In the genomic region with DNA sequence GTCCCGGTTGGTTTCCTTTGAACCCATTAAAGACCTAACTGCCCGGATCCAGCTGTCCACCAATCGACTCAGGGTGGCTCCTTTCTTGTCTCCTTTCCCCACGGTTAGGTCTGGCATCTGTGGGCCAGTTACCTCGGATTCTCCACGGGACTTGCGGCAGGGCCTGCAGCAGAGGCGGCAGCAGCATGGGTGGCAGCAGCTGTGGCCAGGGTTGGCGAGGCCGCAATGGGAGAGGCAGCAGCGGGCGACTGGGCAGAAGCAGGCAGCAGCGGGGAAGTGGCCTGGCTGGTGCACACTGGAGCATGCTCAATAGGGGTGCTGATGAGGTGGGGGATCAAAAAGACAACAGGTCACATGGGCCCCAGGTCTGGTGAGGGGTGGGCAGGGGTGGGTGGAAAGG, we compare ENCODE assay signal across 30 mouse cellular contexts. TPM values are rescaled to one million over a fixed set of nuclear protein-coding genes. Genes with fewer than 3 reads are reported as not detected.
DNase-seq lines count a peak whose midpoint lies in the region; ATAC-seq and TF ChIP-seq lines count a peak whose summit lies in the region.
"Had no signal": no experiment of that assay in that cellular context is flagged by ENCODE, and none has a peak within 500 bp of the region (broad histone marks: within the 10 kb centered on the region; RNA-seq: fewer than 3 reads in every experiment).

No protein-coding gene starts in this region.

- 0 out of 2 replicates have a peak overlapping the region, but pooled peaks have one; percentile 5 for H3K27ac ChIP-seq in forebrain, embryonic 10.5 days
- H3K27ac ChIP-seq in forebrain, embryonic 16.5 days (ENCODE audit: low read length) = no peak overlapping the region
- peak overlapping the region; percentile 73 for H3K27ac ChIP-seq in heart, embryonic 13.5 days (replicated peaks)
- H3K27ac ChIP-seq in midbrain, embryonic 13.5 days = no peak overlapping the region
- H3K27ac ChIP-seq in midbrain, embryonic 16.5 days (ENCODE audit: low read length) = no peak overlapping the region
- H3K27ac ChIP-seq: intestine, embryonic 15.5 days; left cerebral cortex, adult 2 months; neural tube, embryonic 12.5 days had no signal

- H3K9ac ChIP-seq in forebrain, embryonic 16.5 days (replicated peaks; ENCODE audit: low read depth, low read length) = no peak overlapping the region
- H3K9ac ChIP-seq in heart, embryonic 13.5 days = peak overlapping the region; percentile 61
- H3K9ac ChIP-seq in midbrain, embryonic 13.5 days (replicated peaks) = no peak overlapping the region
- H3K9ac ChIP-seq in midbrain, embryonic 16.5 days (ENCODE audit: low read depth, low read length) = no peak overlapping the region
- H3K9ac ChIP-seq: intestine, embryonic 15.5 days; liver, postnatal 0 days; neural tube, embryonic 12.5 days had no signal

- TF ChIP-seq POLR2A in myocyte (IDR thresholded peaks at IDR 0.05; ENCODE audit: insufficient read length, low read depth) = no peak

- WGBS in forebrain, embryonic 10.5 days = 76% methylated on average over 13 of the region's 13 CpGs
- 67% methylated on average over 13 of the region's 13 CpGs for WGBS in forebrain, embryonic 16.5 days
- WGBS in heart, embryonic 13.5 days = 59% methylated on average over 13 of the region's 13 CpGs
- WGBS in midbrain, embryonic 13.5 days = 65% methylated on average over 13 of the region's 13 CpGs
- WGBS in midbrain, embryonic 16.5 days = 70% methylated on average over 13 of the region's 13 CpGs

- no peak overlapping the region for H3K4me3 ChIP-seq in forebrain, embryonic 10.5 days
- no peak overlapping the region for H3K4me3 ChIP-seq in forebrain, embryonic 16.5 days (replicated peaks; ENCODE audit: low read length)
- no peak overlapping the region for H3K4me3 ChIP-seq in heart, embryonic 13.5 days
- H3K4me3 ChIP-seq in midbrain, embryonic 13.5 days (replicated peaks) = no peak overlapping the region
- H3K4me3 ChIP-seq in midbrain, embryonic 16.5 days (ENCODE audit: low read depth, low read length) = no peak overlapping the region
- H3K4me3 ChIP-seq in myocyte = no peak overlapping the region
- H3K4me3 ChIP-seq: intestine, embryonic 15.5 days; left cerebral cortex, adult 2 months; megakaryocyte, embryonic 14.5 days; neural tube, embryonic 12.5 days had no signal

- no peak overlapping the region for H3K4me2 ChIP-seq in forebrain, embryonic 16.5 days (ENCODE audit: low read length)
- H3K4me2 ChIP-seq in heart, embryonic 13.5 days = peak overlapping the region; percentile 26; the same call in 1 of the 2 replicates
- H3K4me2 ChIP-seq in midbrain, embryonic 13.5 days (replicated peaks) = no peak overlapping the region
- no peak overlapping the region for H3K4me2 ChIP-seq in midbrain, embryonic 16.5 days (ENCODE audit: low read length)
- no peak overlapping the region for H3K4me2 ChIP-seq in myocyte (ENCODE audit: low read depth)
- H3K4me2 ChIP-seq: intestine, embryonic 15.5 days; neural tube, embryonic 12.5 days had no signal

- no peak for ATAC-seq in forebrain, embryonic 16.5 days
- no peak for ATAC-seq in heart, embryonic 13.5 days (ENCODE audit: extremely low read depth, insufficient number of reproducible peaks, low FRiP score, low TSS enrichment)
- ATAC-seq in midbrain, embryonic 13.5 days = peak; percentile 27; the same call in 1 of the 2 replicates
- no peak for ATAC-seq in midbrain, embryonic 16.5 days
- ATAC-seq: intestine, embryonic 15.5 days; liver, postnatal 0 days had no signal

- no peaks in the 10 kb centered on the region for H3K36me3 ChIP-seq in forebrain, embryonic 10.5 days (replicated peaks)
- H3K36me3 ChIP-seq in forebrain, embryonic 16.5 days (ENCODE audit: control insufficient read depth, insufficient read depth) = no peaks in the 10 kb centered on the region
- H3K36me3 ChIP-seq in heart, embryonic 13.5 days = peaks cover 96% of the 10 kb centered on the region
- H3K36me3 ChIP-seq in midbrain, embryonic 13.5 days = no peaks in the 10 kb centered on the region
- H3K36me3 ChIP-seq in midbrain, embryonic 16.5 days (ENCODE audit: control insufficient read depth, insufficient read depth, low read length) = no peaks in the 10 kb centered on the region
- H3K36me3 ChIP-seq in myocyte (ENCODE audit: control insufficient read depth, insufficient read depth) = peaks cover 18% of the 10 kb centered on the region
- H3K36me3 ChIP-seq: intestine, embryonic 15.5 days; neural tube, embryonic 12.5 days had no signal

- no peak overlapping the region for H3ac ChIP-seq in myocyte (ENCODE audit: control insufficient read depth, insufficient read length)

- H3K4me1 ChIP-seq in forebrain, embryonic 10.5 days = no peaks in the 10 kb centered on the region
- no peaks in the 10 kb centered on the region for H3K4me1 ChIP-seq in forebrain, embryonic 16.5 days (replicated peaks; ENCODE audit: control insufficient read depth, insufficient read depth, low read length)
- peaks cover 52% of the 10 kb centered on the region for H3K4me1 ChIP-seq in heart, embryonic 13.5 days
- H3K4me1 ChIP-seq in midbrain, embryonic 13.5 days (replicated peaks) = no peaks in the 10 kb centered on the region
- no peaks in the 10 kb centered on the region for H3K4me1 ChIP-seq in midbrain, embryonic 16.5 days (ENCODE audit: control insufficient read depth, insufficient read depth, low read length)
- H3K4me1 ChIP-seq: megakaryocyte, embryonic 14.5 days; neural tube, embryonic 12.5 days had no signal

- H3K27me3 ChIP-seq in forebrain, embryonic 10.5 days (ENCODE audit: poor library complexity, severe bottlenecking) = peaks cover 26% of the 10 kb centered on the region
- no peaks in the 10 kb centered on the region for H3K27me3 ChIP-seq in forebrain, embryonic 16.5 days (replicated peaks; ENCODE audit: control insufficient read depth, insufficient read depth, low read length)
- H3K27me3 ChIP-seq in heart, embryonic 13.5 days (replicated peaks) = no peaks in the 10 kb centered on the region
- H3K27me3 ChIP-seq in midbrain, embryonic 13.5 days = no peaks in the 10 kb centered on the region
- no peaks in the 10 kb centered on the region for H3K27me3 ChIP-seq in midbrain, embryonic 16.5 days (ENCODE audit: control insufficient read depth, insufficient read depth, low read depth, low read length)
- no peaks in the 10 kb centered on the region for H3K27me3 ChIP-seq in myocyte (ENCODE audit: control insufficient read depth, insufficient read depth, insufficient read length)
- H3K27me3 ChIP-seq: intestine, embryonic 15.5 days; neural tube, embryonic 12.5 days had no signal

- no peak for DNase-seq in forebrain, embryonic 10.5 days (ENCODE audit: extremely low spot score, low spot score)
- no peak for DNase-seq in heart, adult 8-10 months (ENCODE audit: low spot score)
- DNase-seq in lung, postnatal 4 days = no peak
- DNase-seq: cerebellum, adult 18-20 months; cerebellum, postnatal 36 days; gastrocnemius, postnatal 14 days; layer of hippocampus, adult 9-11 months; left cerebral cortex, postnatal 4 days; liver, postnatal 0 days; lung, postnatal 14 days; right cerebral cortex, postnatal 14 days; thymus, postnatal 36 days had no signal

- no peaks in the 10 kb centered on the region for H3K9me3 ChIP-seq in forebrain, embryonic 10.5 days
- H3K9me3 ChIP-seq in forebrain, embryonic 16.5 days (ENCODE audit: control insufficient read depth, low read length) = no peaks in the 10 kb centered on the region
- no peaks in the 10 kb centered on the region for H3K9me3 ChIP-seq in heart, embryonic 13.5 days
- no peaks in the 10 kb centered on the region for H3K9me3 ChIP-seq in midbrain, embryonic 13.5 days
- no peaks in the 10 kb centered on the region for H3K9me3 ChIP-seq in midbrain, embryonic 16.5 days (replicated peaks; ENCODE audit: control insufficient read depth, low read length, poor library complexity, severe bottlenecking)
- H3K9me3 ChIP-seq: intestine, embryonic 15.5 days; megakaryocyte, embryonic 14.5 days; neural tube, embryonic 12.5 days had no signal

- H3K79me2 ChIP-seq in myocyte (ENCODE audit: control insufficient read depth, insufficient read depth) = no peaks in the 10 kb centered on the region

RNA-seq across cellular contexts. Expression of a gene that starts 32.6 kb away (rescaled TPM):
- not detected in 2 replicates for polyA plus RNA-seq in forebrain, embryonic 10.5 days (2016; fragmentation: Nextera tagmentation; extraction: Ambion mirVana)
- polyA plus RNA-seq in forebrain, embryonic 16.5 days (2015; fragmentation: Nextera tagmentation; extraction: Ambion mirVana) = not detected in 2 replicates
- polyA plus RNA-seq in heart, embryonic 13.5 days (2015; fragmentation: Nextera tagmentation; extraction: Ambion mirVana) = not detected in 2 replicates
- total RNA-seq in heart, adult 8-10 months (2022) = not detected
- polyA plus RNA-seq in midbrain, embryonic 13.5 days (2015; fragmentation: Nextera tagmentation; extraction: Ambion mirVana) = not detected in 2 replicates
- polyA plus RNA-seq in midbrain, embryonic 16.5 days (2015; fragmentation: Nextera tagmentation; extraction: Ambion mirVana) = not detected in 2 replicates
- not detected for polyA plus RNA-seq in myocyte (2012; fragmentation: generic; extraction: Trizol)
- total RNA-seq: adrenal gland, postnatal 4 days; gastrocnemius, postnatal 14 days; hematopoietic stem cell, adult 5-6 weeks; left cerebral cortex, adult 2 months; left cerebral cortex, postnatal 4 days; liver, adult 2 months; MEL had no signal
- polyA plus RNA-seq: forebrain, embryonic 11.5 days; frontal cortex, adult 2 months; intestine, embryonic 15.5 days; kidney, embryonic 14.5 days; liver, adult 2 months; liver, postnatal 0 days; neural tube, embryonic 12.5 days; spleen, adult 2 months; stomach, embryonic 14.5 days had no signal

RNA-seq across cellular contexts. Expression of a gene that starts 33.3 kb away (rescaled TPM):
- 0.05 and 0.06 TPM in 2 replicates for polyA plus RNA-seq in forebrain, embryonic 10.5 days (2016; fragmentation: Nextera tagmentation; extraction: Ambion mirVana)
- 0.39 and 0.55 TPM in 2 replicates for polyA plus RNA-seq in forebrain, embryonic 16.5 days (2015; fragmentation: Nextera tagmentation; extraction: Ambion mirVana)
- 226 and 249 TPM in 2 replicates for polyA plus RNA-seq in heart, embryonic 13.5 days (2015; fragmentation: Nextera tagmentation; extraction: Ambion mirVana)
- total RNA-seq in heart, adult 8-10 months (2022) = 1,000 to 10,000 TPM; 1,077 to 1,246 (median 1,126) TPM
- polyA plus RNA-seq in midbrain, embryonic 13.5 days (2015; fragmentation: Nextera tagmentation; extraction: Ambion mirVana) = 0.11 and 0.32 TPM in 2 replicates
- polyA plus RNA-seq in midbrain, embryonic 16.5 days (2015; fragmentation: Nextera tagmentation; extraction: Ambion mirVana) = 0.71 and 0.99 TPM in 2 replicates
- 83.9 TPM for polyA plus RNA-seq in myocyte (2012; fragmentation: generic; extraction: Trizol)
- total RNA-seq: MEL had no signal
- polyA plus RNA-seq: forebrain, embryonic 11.5 days had no signal

RNA-seq across cellular contexts. Expression of a gene that starts 44.7 kb away (rescaled TPM):
- 0.47 and 1.0 TPM in 2 replicates for polyA plus RNA-seq in forebrain, embryonic 10.5 days (2016; fragmentation: Nextera tagmentation; extraction: Ambion mirVana)
- not detected in 2 replicates for polyA plus RNA-seq in forebrain, embryonic 16.5 days (2015; fragmentation: Nextera tagmentation; extraction: Ambion mirVana)
- 4.8 and 5.8 TPM in 2 replicates for polyA plus RNA-seq in heart, embryonic 13.5 days (2015; fragmentation: Nextera tagmentation; extraction: Ambion mirVana)
- total RNA-seq in heart, adult 8-10 months (2022) = 1 to 10 TPM; 1.7 to 2.5 (median 2.4) TPM
- 0.16 TPM in 1 of 2 replicates, not detected in the other for polyA plus RNA-seq in midbrain, embryonic 13.5 days (2015; fragmentation: Nextera tagmentation; extraction: Ambion mirVana)
- not detected in 2 replicates for polyA plus RNA-seq in midbrain, embryonic 16.5 days (2015; fragmentation: Nextera tagmentation; extraction: Ambion mirVana)
- 0.23 TPM for polyA plus RNA-seq in myocyte (2012; fragmentation: generic; extraction: Trizol)
- total RNA-seq: adrenal gland, postnatal 4 days; gastrocnemius, postnatal 14 days; hematopoietic stem cell, adult 5-6 weeks; left cerebral cortex, adult 2 months; left cerebral cortex, postnatal 4 days; liver, adult 2 months; MEL had no signal
- polyA plus RNA-seq: intestine, embryonic 15.5 days; liver, adult 2 months; liver, postnatal 0 days; neural tube, embryonic 12.5 days; spleen, adult 2 months; stomach, embryonic 14.5 days had no signal

RNA-seq across cellular contexts. Expression of a gene that starts 52.1 kb away (rescaled TPM):
- 44.5 and 47.6 TPM in 2 replicates for polyA plus RNA-seq in forebrain, embryonic 10.5 days (2016; fragmentation: Nextera tagmentation; extraction: Ambion mirVana)
- polyA plus RNA-seq in forebrain, embryonic 16.5 days (2015; fragmentation: Nextera tagmentation; extraction: Ambion mirVana) = 21.1 and 25.2 TPM in 2 replicates
- 37.1 and 37.4 TPM in 2 replicates for polyA plus RNA-seq in heart, embryonic 13.5 days (2015; fragmentation: Nextera tagmentation; extraction: Ambion mirVana)
- total RNA-seq in heart, adult 8-10 months (2022) = 10 to 100 TPM; 55.7 to 68.2 (median 59.4) TPM
- polyA plus RNA-seq in midbrain, embryonic 13.5 days (2015; fragmentation: Nextera tagmentation; extraction: Ambion mirVana) = 18.1 and 21.4 TPM in 2 replicates
- polyA plus RNA-seq in midbrain, embryonic 16.5 days (2015; fragmentation: Nextera tagmentation; extraction: Ambion mirVana) = 15.2 and 15.4 TPM in 2 replicates
- 10.5 TPM for polyA plus RNA-seq in myocyte (2012; fragmentation: generic; extraction: Trizol)

Comparison
In these comparisons a context has a peak if more than half of its experiments do, and no peak if none do; other contexts are left out.
1. H3K27ac ChIP-seq: peak in forebrain, embryonic 10.5 days (single experiment) and heart, embryonic 13.5 days (single experiment); none in forebrain, embryonic 16.5 days (single experiment), midbrain, embryonic 13.5 days (single experiment) and midbrain, embryonic 16.5 days (single experiment).
2. RNA of a gene that starts 33.3 kb away (polyA plus RNA-seq): 226 to 249 TPM in heart, embryonic 13.5 days and 83.9 TPM in myocyte (single experiment); 0.71 to 0.99 TPM in midbrain, embryonic 16.5 days, 0.39 to 0.55 TPM in forebrain, embryonic 16.5 days, 0.11 to 0.32 TPM in midbrain, embryonic 13.5 days and 0.05 to 0.06 TPM in forebrain, embryonic 10.5 days; every median in the first group is over 10 times any median in the second.